Mouse (Mus musculus): Measurements from ENCODE around the gene Slc17a9. TPM values are rescaled to one million over a fixed set of nuclear protein-coding genes. Genes with fewer than 3 reads are reported as not detected.

Gene Slc17a9
- polyA plus RNA-seq, 1 experiment, result 0.70 TPM

DNA sequence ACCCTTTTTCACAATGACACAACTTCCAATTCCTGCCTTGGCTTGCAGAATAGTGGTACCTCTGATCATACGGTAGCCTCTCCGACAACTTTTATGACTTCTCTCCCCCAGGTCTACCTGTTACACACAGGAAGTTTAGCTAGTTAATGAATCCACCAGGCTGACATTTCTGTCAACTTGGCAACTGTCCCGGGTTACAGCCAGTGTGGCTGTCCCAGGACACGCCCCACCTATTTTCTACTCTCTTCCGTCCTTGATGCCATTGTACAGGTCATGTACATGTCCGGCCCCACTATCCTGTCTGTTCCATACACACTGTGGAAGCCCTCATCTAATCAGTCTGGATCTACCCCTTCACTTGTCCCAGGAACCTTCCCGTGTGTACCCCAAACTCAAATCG is 20.5 kb upstream of the Slc17a9 start:
- no peak for TF ChIP-seq GATA1 (IDR thresholded peaks at IDR 0.05; ENCODE audit: low read length)

GRCm38 (mm10) chr2:180705066-180705465 is 20.0 kb upstream of the Slc17a9 start:
- TF ChIP-seq GATA1 (IDR thresholded peaks at IDR 0.05; ENCODE audit: low read length), result no peak

DNA sequence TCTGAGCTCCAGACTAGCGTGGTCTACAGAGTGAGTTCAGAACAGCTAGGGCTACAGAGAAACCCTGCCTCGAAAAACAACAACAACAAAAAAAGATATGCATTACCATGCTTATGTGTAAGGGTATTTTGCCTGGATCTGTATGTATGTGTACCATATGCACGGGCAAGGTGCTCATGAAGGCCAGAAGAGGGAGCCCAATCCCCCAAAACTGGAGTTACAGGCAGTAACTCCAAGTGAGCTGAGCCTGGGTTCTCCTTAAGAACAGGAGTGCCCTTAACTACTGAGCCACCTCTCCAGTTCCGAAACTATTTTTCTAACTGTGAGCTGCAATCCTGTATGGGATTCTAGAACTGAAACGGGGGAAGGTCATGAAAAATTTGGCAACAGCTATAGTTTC is 19.1 kb upstream of the Slc17a9 start:
- no peak for TF ChIP-seq GATA1 (IDR thresholded peaks at IDR 0.05; ENCODE audit: low read length)

DNA sequence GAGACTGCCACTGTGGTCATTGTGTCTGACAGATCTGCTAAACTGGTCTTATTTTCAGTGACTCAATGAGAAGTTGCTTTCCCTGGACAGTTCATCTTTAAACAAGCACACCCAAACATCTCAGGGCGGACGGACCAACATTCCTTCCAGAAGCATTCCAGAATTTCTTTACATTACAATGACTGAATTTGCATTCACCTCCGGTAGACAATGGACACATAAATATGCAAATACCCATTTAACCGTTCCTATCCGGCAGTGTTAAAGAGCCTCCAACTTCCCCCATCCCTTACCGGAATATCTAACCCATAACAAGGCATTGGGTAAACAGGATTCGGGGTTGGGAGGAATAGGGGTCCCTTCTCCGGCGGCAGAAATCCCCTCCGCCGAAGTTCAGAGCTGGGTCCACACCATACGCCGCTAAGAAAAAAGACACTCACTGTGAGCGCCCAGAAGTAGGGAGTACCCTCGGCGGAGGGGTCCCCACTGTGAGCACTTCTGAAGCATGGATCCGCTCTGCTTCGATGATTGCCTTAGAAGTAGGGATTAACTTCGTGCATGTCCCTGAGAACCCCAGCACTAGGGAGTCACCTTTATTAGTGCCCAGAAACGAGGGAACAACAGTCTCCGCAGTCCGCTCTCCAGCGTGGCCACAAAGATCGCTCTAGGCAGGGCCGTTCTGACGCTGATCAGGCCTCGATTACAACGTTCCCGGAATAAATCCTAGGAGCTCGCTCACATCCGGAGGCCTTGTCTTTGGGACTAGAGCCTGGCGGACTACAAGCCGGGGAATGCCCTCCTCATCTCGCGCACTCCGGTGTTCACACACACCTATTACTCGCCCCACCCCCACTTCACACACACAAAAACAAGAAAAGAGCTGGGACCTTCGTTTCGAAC is 15.8 kb upstream of the Slc17a9 start:
- no peak for TF ChIP-seq GATA1 (IDR thresholded peaks at IDR 0.05; ENCODE audit: low read length)

- TF ChIP-seq GATA1 (IDR thresholded peaks at IDR 0.05; ENCODE audit: low read length), result no peak
Measured at GRCm38 (mm10) chr2:180709923-180710272, 15.2 kb upstream of the Slc17a9 start, which contains the start of the genes Dido1 and Gid8. TSS of gene Dido1 (minus strand) at chr2:180709999. TSS of gene Gid8 (plus strand) at chr2:180710117.

DNA sequence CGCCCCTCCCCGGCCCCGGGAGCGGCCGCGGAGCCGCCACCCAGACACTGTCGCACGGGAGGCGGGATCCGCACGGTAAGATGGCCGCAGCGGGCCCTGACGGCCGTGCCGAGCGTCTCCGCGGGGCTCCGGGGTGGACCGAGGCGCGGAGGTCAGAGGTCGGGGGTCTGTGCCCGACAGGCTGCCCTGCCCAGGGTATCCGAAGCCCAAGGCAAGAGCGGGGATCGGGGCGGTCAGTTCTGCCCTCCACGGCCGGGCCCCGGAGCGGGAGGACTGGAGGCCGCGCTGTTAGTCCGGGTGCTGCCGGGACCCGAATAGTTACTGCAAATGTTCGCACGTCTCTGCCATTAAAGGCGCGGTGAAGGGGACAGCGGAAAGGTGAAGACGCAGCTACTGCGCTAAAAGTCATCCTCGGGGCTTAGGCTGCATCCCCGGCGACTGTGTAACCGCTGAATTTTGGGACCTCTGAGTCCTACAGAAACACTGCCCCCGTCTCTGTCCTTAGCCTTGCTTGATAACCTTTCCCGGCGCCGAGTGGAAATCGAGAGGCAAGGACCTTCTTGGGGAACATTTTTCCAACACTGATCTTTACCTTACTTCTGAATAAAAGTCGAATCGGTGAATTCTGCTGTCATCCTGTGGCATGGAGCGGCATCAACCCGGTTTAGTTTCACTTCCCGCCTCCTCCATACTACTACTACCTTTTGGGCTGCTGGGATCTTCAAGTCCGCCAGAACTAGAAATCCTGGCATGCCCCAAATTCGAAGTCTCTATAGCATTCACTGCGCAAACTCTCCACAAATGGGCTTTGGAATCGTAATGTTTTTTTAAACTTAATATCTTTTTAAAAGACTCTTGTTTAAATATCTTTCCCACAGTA is 14.5 kb upstream of the Slc17a9 start:
- no peak for TF ChIP-seq GATA1 (IDR thresholded peaks at IDR 0.05; ENCODE audit: low read length)

DNA sequence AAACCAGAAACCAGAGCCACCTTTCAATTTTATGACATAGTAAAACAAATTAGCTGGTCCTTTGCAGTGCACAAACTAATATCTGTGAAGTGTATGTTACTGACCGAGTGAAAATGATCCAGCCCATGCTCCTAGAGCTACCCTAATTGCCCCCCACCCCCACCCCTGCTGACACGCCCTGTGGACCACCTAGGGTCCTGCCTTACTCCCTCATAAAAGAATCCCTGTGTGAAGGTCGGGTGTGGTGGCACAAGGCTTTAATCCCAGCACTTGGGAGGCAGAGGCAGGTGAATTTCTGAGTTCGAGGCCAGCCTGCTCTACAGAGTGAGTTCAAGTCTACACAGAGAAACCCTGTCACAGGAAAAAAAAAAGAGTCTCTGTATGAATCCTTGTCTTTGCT is 13.5 kb upstream of the Slc17a9 start:
- no peak for TF ChIP-seq GATA1 (IDR thresholded peaks at IDR 0.05; ENCODE audit: low read length)

DNA sequence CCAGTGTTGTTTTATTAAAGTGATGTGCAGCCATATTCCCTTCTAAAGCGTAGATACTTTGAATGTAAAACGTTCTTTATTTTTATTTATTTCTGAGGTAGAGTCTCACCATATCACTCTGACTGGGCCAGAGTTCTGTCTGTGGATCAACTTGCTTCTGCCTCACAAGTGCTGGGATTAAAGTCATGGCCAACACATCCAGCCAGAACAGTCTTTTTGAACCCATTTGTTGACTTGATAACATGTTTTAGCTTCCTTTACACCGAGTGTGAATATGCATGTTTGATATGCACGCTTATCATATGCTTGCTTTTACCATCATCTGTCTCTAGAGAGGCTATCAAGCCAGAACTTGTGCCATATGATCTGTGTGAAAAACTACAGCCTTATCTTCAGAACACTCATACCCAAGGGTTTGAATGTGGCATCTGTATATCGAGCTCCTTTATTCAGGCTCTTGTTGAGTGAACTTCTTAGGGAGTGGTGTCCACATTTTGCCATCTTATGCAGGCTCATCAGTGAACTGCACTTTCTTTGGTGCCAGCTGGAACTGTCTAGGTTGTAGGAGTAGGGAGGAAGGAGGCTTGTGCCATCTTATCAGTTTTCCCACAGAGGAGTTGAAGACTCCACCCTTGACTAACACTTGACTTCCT is 12.9 kb upstream of the Slc17a9 start:
- TF ChIP-seq GATA1 (IDR thresholded peaks at IDR 0.05; ENCODE audit: low read length), result peak; percentile 97

DNA sequence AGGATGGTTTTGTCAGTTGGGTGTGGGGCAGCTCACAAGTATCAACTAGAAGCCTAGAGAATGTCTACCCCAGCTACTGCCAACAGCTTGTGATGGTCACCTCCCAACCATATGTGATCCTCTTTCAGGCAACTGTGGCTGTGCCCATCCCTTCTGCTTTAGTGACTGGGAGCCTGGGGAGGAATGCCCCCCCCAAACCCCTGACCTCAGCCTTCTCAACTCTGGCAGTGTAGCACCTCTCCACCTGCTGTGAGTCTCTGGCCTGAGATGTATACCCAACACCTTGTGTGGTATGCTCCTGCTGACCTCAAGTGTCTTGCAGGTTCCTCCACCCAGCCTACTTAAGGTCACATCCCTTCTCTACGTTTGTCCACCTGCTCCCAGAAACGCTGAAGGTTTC is 1.2 kb upstream of the Slc17a9 start:
- TF ChIP-seq GATA1 (IDR thresholded peaks at IDR 0.05; ENCODE audit: low read length), result no peak

DNA sequence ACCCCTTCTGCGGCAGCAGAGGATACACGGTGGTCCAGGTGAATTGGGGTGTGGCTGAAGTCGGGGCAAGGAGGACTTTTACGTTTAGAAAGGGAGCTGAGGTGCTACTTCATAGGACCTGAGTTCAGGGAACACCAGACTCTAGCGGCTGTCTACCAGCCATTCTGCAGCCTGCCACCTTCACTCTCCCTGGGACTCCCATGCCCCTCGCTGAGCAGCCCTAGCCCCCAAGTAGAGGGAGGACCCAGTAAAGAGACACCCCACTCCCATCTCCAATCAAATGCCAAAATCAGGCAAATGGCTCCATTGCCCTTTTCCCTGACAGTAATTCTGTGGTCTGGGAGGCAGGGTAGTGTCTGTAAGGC is 333 bp downstream of the Slc17a9 start:
- TF ChIP-seq GATA1 (IDR thresholded peaks at IDR 0.05; ENCODE audit: low read length), result no peak

DNA sequence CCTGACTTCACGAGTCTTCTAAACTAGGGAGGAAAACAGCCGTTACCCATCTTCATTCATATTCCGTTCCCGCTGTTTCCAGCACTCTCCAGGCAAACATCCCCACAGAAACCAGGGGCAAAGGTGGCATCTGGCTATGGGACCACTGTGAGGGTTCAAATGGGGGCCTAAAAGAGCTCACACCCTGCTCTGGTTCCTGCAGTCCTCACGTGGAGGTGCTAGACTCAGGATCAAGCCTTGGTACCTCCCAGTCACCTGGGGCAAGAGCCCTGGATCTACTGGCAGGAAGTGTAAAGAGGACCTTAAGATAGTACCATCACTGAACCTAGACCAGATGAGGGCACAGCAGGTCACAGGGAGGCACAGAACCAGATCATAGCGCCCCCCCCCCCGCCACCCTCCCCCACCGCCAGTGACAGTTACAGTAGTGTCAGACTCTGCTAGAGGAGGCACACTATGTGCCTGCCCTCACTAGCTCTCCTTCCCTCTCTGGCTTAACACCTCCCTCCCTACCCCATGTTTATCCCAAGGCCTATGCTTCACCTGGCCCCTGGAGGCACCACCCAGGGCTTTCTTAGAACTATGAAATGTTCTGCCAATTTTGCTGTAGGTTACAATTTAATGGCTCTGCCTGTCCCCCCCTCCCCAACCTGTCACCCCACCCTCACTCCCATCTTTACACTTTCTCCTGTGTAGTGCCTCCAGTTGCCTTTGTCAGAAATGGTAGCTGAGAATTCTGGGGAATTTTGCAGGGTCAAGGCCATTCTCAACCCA is 980 bp downstream of the Slc17a9 start:
- TF ChIP-seq GATA1 (IDR thresholded peaks at IDR 0.05; ENCODE audit: low read length), result no peak

DNA sequence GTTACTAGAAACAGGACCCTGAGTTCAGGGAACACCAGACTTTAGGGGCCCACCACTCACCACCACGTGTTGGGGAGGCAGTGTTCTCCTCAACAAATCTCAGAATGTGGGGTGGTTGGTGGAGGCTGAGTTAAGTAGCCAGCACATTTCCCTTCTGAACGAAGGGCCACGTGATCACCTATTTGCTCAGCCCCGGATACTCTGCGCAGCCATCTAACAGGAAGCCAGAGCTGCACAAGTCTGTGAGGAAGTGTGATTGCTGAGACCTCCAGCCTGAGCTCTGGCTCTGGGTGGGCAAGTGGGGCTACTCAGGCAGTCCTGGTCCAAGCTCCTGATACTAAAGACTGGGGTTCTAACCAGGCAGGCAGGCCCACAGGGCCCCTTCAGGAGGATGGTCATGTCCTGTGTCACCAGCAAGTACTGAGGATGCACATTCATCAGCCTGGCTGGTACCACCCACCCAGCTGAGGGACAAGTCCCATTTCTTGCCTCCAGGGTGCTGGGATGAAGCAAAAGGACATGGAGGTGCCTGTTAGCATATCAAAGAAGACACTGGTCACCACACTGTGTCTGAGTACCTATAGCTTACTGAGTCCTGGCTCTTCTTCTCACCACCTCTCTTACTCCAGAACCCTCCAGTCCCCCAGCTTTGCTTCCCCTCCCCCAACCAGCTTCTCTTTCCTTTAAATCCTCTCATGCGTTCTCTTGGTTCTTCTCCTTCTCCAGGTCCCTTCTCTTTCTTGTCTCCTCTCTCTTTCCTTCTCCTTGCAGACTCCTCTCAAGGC is 1.8 kb downstream of the Slc17a9 start:
- TF ChIP-seq GATA1 (IDR thresholded peaks at IDR 0.05; ENCODE audit: low read length), result no peak

GRCm38 (mm10) chr2:180727613-180728021 is 2.6 kb downstream of the Slc17a9 start:
- no peak for TF ChIP-seq GATA1 (IDR thresholded peaks at IDR 0.05; ENCODE audit: low read length)

GRCm38 (mm10) chr2:180731036-180731435 is 6.0 kb downstream of the Slc17a9 start:
- TF ChIP-seq GATA1 (IDR thresholded peaks at IDR 0.05; ENCODE audit: low read length), result no peak

All from G1E-ER4 (cell line).